ENCODE assay signal across 8 mouse cellular contexts in genomic region chr2:9876621-9877325, GRCm38 (mm10). TPM values are rescaled to one million over a fixed set of nuclear protein-coding genes. Genes with fewer than 3 reads are reported as not detected.
A peak's percentile ranks its signal among the peaks of the same experiment; 100 is the strongest.
DNase-seq lines count a peak whose midpoint lies in the region; ATAC-seq and TF ChIP-seq lines count a peak whose summit lies in the region.

No protein-coding gene starts in this region.

- peak overlapping the region; percentile 99 for H3K4me2 ChIP-seq in lung, embryonic 15.5 days
- peak overlapping the region; percentile 85 for H3K4me2 ChIP-seq in liver, embryonic 12.5 days

- H3K27me3 ChIP-seq in lung, embryonic 15.5 days, result peaks cover 89% of the 10 kb centered on the region
- peaks cover 100% of the 10 kb centered on the region for H3K27me3 ChIP-seq in liver, embryonic 12.5 days (replicated peaks)
- peaks cover 8% of the 10 kb centered on the region; the same call in 1 of the 2 replicates for H3K27me3 ChIP-seq in thymus, adult 2 months (ENCODE audit: control insufficient read depth, insufficient read depth, low read length)

- H3K9ac ChIP-seq in lung, embryonic 15.5 days, result peak overlapping the region; percentile 32; the same call in 1 of the 2 replicates
- peak overlapping the region; percentile 46; the same call in 1 of the 2 replicates for H3K9ac ChIP-seq in liver, embryonic 12.5 days

- no peak for ATAC-seq in lung, embryonic 15.5 days (ENCODE audit: borderline replicate concordance, extremely low read depth, low FRiP score, low TSS enrichment)
- ATAC-seq in liver, embryonic 12.5 days, result no peak

- DNase-seq in lung, adult 18-20 months, result no peak
- DNase-seq in thymus, adult 2 months, result peak; percentile 56
- DNase-seq in right cerebral cortex, adult 18-20 months, result no peak
- DNase-seq in urinary bladder, postnatal 25 days (ENCODE audit: low spot score), result no peak
- DNase-seq in layer of hippocampus, adult 11-12 months (ENCODE audit: low spot score), result no peak

- peak overlapping the region; percentile 55 for H3K4me3 ChIP-seq in lung, embryonic 15.5 days
- peak overlapping the region; percentile 58 for H3K4me3 ChIP-seq in embryonic fibroblast, embryonic 13.5 days (ENCODE audit: insufficient read depth, low read length)
- peak overlapping the region; percentile 57 for H3K4me3 ChIP-seq in liver, embryonic 12.5 days
- H3K4me3 ChIP-seq in thymus, adult 2 months (ENCODE audit: control insufficient read depth, insufficient read depth, low read length), result peak overlapping the region; percentile 99

- no peaks in the 10 kb centered on the region for H3K36me3 ChIP-seq in lung, embryonic 15.5 days
- no peaks in the 10 kb centered on the region for H3K36me3 ChIP-seq in liver, embryonic 12.5 days
- peaks cover 16% of the 10 kb centered on the region for H3K36me3 ChIP-seq in thymus, adult 2 months (ENCODE audit: control insufficient read depth, insufficient read depth, low read length)

- no peaks in the 10 kb centered on the region for H3K9me3 ChIP-seq in lung, embryonic 15.5 days
- H3K9me3 ChIP-seq in liver, embryonic 12.5 days (replicated peaks), result no peaks in the 10 kb centered on the region

- no peak for TF ChIP-seq POLR2A in embryonic fibroblast, embryonic 13.5 days (IDR thresholded peaks at IDR 0.05; ENCODE audit: low read depth, low read length)
- no peak for TF ChIP-seq POLR2A in thymus, adult 2 months (IDR thresholded peaks at IDR 0.05; ENCODE audit: control insufficient read depth, extremely low read depth, insufficient read depth, low read length, poor library complexity)

- 9% methylated on average over 31 of the region's 31 CpGs for WGBS in lung, embryonic 15.5 days
- 4% methylated on average over 31 of the region's 31 CpGs for WGBS in liver, embryonic 12.5 days (ENCODE audit: insufficient replicate concordance)
- 2% methylated on average over 31 of the region's 31 CpGs for WGBS in thymus, adult 2 months

- peaks cover 42% of the 10 kb centered on the region for H3K4me1 ChIP-seq in lung, embryonic 15.5 days
- 0 out of 2 replicates have a peak, but pooled peaks cover 7% of the 10 kb centered on the region for H3K4me1 ChIP-seq in embryonic fibroblast, embryonic 13.5 days (ENCODE audit: control insufficient read depth, insufficient read depth, low read length)
- H3K4me1 ChIP-seq in liver, embryonic 12.5 days, result peaks cover 31% of the 10 kb centered on the region; the same call in 1 of the 2 replicates
- H3K4me1 ChIP-seq in thymus, adult 2 months (replicated peaks; ENCODE audit: control insufficient read depth, insufficient read depth, low read length), result peaks cover 38% of the 10 kb centered on the region

- H3K27ac ChIP-seq in lung, embryonic 15.5 days, result no peak overlapping the region
- no peak overlapping the region for H3K27ac ChIP-seq in embryonic fibroblast, embryonic 13.5 days (ENCODE audit: insufficient read depth, low read length)
- H3K27ac ChIP-seq in liver, embryonic 12.5 days, result no peak overlapping the region
- peak overlapping the region; percentile 74 for H3K27ac ChIP-seq in thymus, adult 2 months (ENCODE audit: control insufficient read depth, insufficient read depth, low read length)

- no peak for TF ChIP-seq CTCF in embryonic fibroblast, embryonic 13.5 days (IDR thresholded peaks at IDR 0.05; ENCODE audit: borderline replicate concordance, insufficient read depth, low read length)
- TF ChIP-seq CTCF in thymus, adult 2 months (IDR thresholded peaks at IDR 0.05; ENCODE audit: borderline replicate concordance, control insufficient read depth, extremely low read depth, insufficient read depth, low read length, poor library complexity), result 0 out of 2 replicates have a peak, but pooled peaks have one; percentile 22

RNA-seq across cellular contexts. Expression of gene 4930412O13Rik, which starts 4.3 kb away (rescaled TPM):
- not detected in 2 replicates for polyA plus RNA-seq in lung, embryonic 15.5 days (2015; fragmentation: Nextera tagmentation; extraction: Ambion mirVana)
- polyA plus RNA-seq in embryonic fibroblast, embryonic 13.5 days (2011; ENCODE audit: insufficient read length, low read depth, missing spikeins), result not detected in 2 replicates
- not detected in 2 replicates for polyA plus RNA-seq in liver, embryonic 12.5 days (2016; fragmentation: Nextera tagmentation; extraction: Ambion mirVana)
- polyA plus RNA-seq in thymus, adult 2 months (2012; rRNA removed), result not detected in 2 replicates

RNA-seq across cellular contexts. Expression of gene 9230102O04Rik, which starts 12.6 kb away (rescaled TPM):
- polyA plus RNA-seq in lung, embryonic 15.5 days (2015; fragmentation: Nextera tagmentation; extraction: Ambion mirVana), result not detected in 2 replicates
- polyA plus RNA-seq in embryonic fibroblast, embryonic 13.5 days (2011; ENCODE audit: insufficient read length, low read depth, missing spikeins), result not detected in 2 replicates
- polyA plus RNA-seq in liver, embryonic 12.5 days (2016; fragmentation: Nextera tagmentation; extraction: Ambion mirVana), result 0.37 TPM in 1 of 2 replicates, not detected in the other
- polyA plus RNA-seq in thymus, adult 2 months (2012; rRNA removed), result not detected in 2 replicates

RNA-seq across cellular contexts. Expression of gene Gata3, which starts 13.1 kb away (rescaled TPM):
- 3.2 and 5.7 TPM in 2 replicates for polyA plus RNA-seq in lung, embryonic 15.5 days (2015; fragmentation: Nextera tagmentation; extraction: Ambion mirVana)
- polyA plus RNA-seq in embryonic fibroblast, embryonic 13.5 days (2011; ENCODE audit: insufficient read length, low read depth, missing spikeins), result 3.1 and 4.5 TPM in 2 replicates
- polyA plus RNA-seq in liver, embryonic 12.5 days (2016; fragmentation: Nextera tagmentation; extraction: Ambion mirVana), result 2.0 and 2.1 TPM in 2 replicates
- polyA plus RNA-seq in thymus, adult 2 months (2012; rRNA removed), result 87.2 and 126 TPM in 2 replicates

Comparison
In these comparisons a context has a peak if more than half of its experiments do, and no peak if none do; other contexts are left out.
1. RNA of gene Gata3, which starts 13.1 kb away (polyA plus RNA-seq): 87.2 to 126 TPM in thymus, adult 2 months; 3.2 to 5.7 TPM in lung, embryonic 15.5 days, 3.1 to 4.5 TPM in embryonic fibroblast, embryonic 13.5 days and 2.0 to 2.1 TPM in liver, embryonic 12.5 days; every median in the first group is over 10 times any median in the second.
2. Peak in every context shown above with its lines, with median percentiles within 50 percentile points of each other: H3K4me3 ChIP-seq.